Mouse (Mus musculus): ENCODE data around the gene Aldh1a2. TPM values are rescaled to one million over a fixed set of nuclear protein-coding genes. Genes with fewer than 3 reads are reported as not detected.

Gene Aldh1a2
- polyA plus RNA-seq (2015; fragmentation: Nextera tagmentation; extraction: Ambion mirVana), result 0.81 and 1.1 TPM in 2 replicates

DNA sequence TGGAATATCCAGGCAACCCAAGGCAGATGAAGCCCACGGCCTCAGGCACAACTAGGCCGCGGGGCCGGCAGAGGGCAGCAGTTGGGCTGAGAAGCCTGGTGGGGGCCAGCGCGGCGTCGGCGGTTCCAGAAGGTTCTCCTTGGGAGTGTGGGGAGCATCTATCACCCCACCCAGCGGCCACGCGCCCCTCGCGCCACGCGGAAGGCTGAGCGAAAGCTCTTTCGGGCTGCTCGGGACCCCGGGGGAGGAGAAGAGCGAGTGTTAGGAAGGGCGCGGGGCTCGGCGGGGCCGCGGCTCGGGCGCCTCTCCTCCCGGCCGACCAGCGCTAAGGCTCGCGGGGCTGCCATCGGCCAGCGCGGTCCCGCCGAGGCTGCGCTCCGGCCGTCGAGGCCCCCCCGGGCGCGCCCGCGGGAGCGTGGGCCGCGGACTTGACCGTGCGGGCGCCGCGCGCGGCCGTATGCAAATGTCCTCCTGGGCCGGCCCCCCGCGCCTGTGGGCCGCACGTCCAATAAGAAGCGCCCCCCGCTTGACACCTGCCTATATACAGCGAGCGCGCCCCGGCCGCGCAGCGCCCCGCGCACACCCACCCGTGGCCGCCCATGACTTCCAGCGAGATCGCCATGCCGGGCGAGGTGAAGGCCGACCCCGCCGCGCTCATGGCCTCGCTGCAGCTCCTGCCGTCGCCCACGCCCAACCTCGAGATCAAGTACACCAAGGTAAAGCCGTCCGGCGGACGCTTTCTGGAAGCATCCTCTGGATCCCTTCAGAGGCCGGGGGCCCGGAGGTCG lies at the start of gene Aldh1a2:
Gene Aldh1a2 (plus strand): TSS at position 542 of the 788 bp plus-strand sequence.
- DNase-seq (ENCODE audit: low spot score), result peak; percentile 25

DNA sequence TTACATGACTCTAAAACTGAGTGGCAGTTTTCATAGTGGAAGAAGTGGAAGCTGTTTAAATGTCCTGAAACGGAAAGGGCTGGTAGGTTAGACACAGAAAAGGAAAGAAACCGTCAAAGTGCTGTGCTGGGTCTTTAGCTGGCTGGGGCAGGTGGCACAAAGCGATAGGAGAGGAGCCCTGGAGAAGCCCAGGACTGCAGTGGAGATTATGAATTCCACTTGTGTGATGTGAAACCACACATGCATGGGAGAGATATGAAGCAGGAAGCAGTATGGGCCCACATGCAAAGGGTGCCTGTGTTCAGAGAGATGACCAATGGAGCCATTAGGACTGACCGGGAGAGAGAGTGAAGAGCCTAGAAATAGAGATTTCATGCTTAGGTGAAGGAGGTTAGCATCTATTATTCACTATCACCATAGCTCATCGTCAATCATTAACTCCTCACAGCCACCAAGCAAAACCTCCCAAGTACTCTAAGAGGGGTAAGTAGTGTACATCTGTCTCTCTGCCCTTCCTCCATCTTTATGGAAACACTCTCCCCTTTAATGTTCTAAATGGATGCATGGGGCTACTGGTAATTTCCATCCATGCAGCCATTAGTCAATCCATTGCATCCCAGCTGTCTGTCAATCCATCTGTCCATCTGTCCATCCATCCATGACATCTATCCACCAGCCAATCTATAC lies 49.4 kb upstream of the Aldh1a2 start:
- DNase-seq (ENCODE audit: low spot score), result no peak

DNA sequence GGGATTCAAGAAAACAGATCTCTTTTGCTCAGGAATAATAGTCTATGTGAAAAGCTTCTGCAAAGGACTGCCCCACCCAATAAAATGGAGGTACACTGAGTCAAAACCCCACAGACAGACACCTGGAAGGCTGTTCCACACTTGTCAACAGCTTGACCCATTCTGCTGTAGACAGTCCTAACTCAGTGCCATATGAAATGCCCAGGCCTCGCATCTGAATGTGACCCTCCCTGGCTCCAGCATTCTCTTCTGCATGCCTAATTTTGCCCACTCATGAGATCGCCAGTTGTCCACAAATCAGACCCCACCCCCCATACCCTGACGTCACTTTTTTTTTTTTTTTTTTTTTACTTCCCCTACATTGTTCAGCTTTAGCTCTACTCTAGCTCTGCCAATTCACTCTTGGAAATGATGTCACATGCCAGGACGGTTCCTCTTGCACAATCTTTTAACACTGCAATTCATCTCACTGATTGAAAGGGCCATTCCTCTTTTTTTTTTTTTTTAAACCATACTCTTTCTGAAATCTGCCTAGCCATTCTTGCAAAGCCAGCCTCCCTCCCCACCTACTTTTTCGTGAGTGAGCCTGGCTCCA lies 48.6 kb upstream of the Aldh1a2 start:
- DNase-seq (ENCODE audit: low spot score), result no peak

DNA sequence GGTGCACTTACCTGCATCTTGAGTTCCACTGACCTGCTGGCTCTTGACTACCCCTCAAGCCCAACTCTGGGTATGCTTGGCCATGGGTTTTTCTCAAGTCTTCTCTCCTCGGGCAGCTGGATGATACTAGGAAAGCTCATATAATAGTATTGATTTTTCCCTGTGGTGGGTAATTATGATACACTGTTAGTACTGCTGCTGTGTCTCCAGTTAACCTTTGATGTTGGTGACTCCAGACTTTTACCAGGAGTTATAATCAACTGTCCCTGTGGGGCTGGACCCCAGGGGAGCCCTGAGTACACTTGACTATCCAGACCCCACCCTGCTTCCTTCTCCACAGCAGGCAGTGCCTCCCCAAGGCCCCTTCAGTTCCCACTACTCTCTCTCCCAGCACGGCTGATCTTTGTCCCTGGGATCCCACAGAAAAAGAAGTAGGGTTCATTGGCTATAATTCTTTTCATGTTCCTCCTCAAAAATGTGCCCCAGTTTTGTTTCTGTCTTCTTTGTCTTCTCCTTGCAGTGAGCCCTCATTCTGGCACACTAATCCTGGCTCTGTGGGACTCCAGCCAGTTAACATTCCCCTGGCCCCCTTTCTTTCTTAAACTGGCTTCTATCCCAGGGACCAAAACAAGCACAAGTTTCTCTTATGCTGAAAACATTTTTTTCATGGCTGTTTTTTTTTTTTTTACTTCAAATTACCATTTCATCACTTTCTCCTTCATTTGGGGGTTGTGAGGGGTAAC lies 47.9 kb upstream of the Aldh1a2 start:
- DNase-seq (ENCODE audit: low spot score), result no peak

DNA sequence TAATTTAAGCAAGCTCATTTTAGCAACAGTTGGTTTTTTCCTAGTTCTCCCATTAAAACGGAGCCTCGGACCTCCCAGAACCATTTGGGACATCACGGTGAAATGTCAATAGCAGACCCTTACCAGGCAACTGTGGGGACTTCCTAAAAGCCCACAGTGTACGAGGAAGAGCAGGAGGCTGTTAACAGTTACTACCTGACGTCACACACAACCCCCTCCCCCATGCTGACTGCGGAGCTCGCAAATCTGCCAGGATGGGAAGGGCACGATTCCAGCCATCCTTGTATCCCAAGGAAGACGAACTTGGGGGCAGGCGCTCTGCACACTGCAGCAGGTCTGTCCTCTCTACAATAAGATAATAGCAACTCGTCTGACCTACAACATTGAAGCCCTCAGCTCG lies 47.1 kb upstream of the Aldh1a2 start, which contains the start of gene Aqp9:
Gene Aqp9 (minus strand): TSS at position 172 of the 400 bp plus-strand sequence.
- DNase-seq (ENCODE audit: low spot score), result no peak

DNA sequence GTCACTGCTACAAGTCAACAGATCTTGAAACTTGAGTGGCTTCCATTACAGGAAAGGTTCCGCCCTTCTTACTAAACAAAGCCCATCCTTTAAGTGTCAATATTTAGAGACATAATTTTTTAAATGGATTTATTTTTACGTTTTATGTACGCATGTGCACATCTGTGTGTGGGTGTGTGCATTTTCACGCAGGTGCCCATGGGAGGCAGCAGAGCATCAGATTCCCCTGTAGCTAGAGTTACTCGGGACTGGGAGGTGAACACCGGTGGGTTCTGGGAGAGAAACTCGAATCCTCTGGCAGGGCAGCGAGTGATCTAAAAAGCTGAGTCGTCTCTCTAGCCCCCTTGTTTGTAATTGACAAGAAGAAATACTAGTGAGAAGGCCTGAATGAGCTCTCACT lies 42.1 kb upstream of the Aldh1a2 start:
- DNase-seq (ENCODE audit: low spot score), result no peak

DNA sequence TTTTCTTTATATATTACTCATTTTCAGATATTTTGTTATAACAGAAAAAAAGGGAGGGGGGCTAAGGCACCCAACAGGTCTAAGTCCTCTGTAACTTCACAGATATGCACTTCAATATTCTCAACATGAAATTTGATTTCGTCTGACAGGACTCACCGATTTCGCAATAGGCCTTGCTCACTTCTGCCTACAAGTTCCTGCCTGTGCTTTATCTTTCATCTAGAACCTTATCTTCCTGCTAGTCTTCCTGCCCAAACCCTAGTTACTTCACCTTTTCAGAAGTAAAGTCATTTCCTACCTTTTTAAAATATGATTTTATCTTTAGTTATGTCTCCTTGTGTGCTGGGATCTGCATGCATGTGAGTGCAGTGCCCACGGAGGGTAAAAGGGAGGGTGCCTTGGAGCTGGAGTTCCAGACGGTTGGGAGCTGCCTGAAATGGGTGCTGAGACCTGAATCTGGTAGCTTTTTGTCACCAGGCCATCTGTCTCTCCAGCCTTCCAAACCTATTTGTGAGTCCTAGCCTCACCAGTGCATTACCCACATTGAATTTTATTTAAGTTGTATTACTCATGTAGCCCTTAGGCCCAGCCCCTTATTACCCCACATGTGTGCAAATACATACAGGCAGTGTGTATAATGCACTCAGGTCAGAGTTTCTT lies 41.1 kb upstream of the Aldh1a2 start:
- DNase-seq (ENCODE audit: low spot score), result no peak

DNA sequence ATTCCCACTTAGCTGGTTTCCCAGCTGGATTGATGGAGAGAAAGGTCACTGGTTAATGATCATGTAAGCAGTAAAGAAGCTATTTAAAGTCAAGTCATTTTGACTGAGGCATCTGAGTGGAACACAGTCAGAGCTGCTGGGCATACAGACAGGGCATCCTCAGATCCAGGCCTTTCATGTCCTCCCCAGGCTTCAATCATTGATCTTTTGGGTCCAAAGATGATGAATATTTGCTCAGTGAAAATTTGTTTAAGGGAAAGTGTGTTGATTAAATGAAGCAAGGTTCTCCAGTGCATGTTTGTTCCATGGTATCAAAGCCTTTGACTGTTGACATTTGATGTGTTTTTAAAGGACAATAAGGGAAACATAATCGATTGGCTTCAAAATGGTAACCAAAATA lies 39.9 kb upstream of the Aldh1a2 start:
- DNase-seq (ENCODE audit: low spot score), result no peak

DNA sequence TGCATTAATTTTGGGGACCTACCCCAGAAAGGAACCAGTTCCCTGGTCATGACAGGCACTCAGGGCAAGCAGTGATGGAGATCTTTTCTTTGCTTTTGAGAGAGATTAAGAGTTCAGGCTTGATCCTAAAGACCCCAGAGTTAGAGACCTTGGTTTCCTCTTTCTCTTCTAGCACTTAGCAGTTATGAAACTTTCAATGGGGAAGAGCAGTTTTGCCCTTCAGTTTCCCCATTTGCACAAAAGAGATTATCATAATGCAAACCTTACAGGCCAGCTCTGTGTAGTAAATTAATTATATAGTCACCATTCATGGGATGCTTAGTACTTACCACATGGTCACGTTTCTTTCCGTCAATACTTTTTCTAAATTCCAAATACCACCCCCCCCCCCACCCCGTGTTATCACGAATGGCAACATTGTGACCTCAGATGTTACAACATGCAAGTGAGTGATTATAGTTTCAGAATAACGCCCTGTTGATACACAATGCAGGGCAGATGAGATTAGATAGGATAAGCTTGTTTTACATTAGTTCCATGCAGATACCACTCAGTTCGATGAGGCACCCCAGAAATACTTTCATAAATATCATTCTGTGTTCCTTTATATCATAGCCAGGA lies 36.2 kb upstream of the Aldh1a2 start:
- no peak for DNase-seq (ENCODE audit: low spot score)

DNA sequence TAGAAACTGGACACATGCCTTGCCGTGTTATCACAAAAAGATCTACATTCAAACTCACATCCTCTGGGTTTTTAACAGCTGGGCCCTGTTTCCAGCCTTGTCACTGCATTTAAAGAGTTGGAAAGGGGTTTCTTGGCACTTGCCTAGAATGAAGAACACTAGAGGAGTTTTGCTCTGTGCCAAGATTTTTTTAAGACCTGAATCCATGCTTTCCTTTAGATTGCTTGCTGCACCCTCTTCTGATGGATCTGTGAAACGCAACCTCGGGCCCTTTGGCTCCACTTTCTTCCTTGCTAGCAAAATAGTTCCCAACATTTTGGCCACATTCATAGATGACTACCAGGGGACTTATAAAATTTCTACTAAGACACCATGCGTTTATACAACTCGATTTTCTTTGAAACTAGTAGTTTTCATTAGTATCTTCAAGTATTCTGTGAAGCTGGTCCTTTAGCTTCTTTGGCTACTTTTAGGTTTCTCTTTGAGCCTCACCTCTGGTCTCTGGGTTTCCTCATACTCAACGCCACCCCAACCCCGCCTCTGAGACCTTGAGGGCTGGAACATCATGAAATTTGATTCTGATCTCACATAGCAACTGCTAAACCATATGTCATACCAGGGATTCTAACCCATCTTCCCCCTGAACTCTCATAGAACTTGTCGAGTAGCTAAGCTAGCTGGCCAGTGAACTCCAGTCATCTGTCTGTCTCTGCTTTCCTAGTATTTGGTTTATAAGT lies 35.5 kb upstream of the Aldh1a2 start:
- no peak for DNase-seq (ENCODE audit: low spot score)

DNA sequence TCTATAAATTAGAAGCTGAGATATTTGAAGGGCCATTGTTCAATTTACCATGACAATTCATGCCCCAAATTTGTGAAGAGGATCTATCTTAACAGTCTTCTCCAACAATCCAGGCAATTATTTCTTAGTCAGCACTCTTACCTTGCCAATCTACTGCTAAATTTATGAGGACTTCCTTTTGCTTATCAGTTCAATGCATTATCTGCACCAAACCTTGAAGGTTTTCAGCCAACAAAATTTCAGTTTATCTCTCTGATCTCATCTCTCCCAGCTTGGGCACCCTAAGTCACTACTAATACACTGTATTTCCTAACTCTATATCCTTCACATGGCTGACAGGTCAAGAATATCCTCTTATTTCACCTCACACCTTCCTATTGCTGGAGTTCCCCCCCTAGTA lies 30.3 kb upstream of the Aldh1a2 start:
- DNase-seq (ENCODE audit: low spot score), result no peak

DNA sequence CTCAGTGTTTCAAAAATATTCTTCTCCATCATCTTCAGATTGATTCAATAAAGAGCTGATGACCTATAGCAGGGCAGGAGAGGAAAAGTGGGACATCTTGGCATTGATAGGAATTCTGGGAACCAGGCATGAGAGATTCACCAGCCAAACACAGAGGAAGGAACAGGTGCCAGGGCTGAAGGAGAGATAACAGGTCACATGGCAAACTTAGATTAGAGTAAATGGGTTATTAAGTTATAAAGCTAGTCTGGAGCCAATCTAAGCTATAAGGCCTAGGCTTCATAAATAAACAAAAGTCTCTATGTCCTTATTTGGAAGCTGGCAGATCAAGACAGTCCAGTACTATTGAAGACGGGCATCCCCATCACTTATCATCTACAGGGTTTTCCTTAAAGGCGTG lies 29.8 kb upstream of the Aldh1a2 start:
- DNase-seq (ENCODE audit: low spot score), result no peak

DNA sequence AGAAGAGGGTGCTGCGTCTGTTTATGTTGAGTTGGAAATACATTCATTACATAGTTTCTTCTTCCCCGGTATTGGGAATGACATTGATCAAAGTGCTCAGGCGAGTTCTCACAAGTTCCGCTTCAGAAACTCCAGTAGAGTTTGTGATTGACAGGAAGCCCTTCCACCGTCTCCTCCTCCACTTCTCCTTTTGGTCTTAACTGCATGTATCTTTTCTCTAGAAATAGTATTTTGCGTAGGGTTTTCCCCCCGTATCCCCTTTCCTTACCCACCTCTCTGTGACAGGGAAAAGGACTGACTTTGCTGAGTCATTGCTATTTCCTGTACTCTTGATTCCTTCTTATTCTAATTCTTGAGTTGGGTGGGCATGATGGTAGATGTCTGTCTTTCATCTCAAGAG lies 28.2 kb upstream of the Aldh1a2 start:
- no peak for DNase-seq (ENCODE audit: low spot score)

DNA sequence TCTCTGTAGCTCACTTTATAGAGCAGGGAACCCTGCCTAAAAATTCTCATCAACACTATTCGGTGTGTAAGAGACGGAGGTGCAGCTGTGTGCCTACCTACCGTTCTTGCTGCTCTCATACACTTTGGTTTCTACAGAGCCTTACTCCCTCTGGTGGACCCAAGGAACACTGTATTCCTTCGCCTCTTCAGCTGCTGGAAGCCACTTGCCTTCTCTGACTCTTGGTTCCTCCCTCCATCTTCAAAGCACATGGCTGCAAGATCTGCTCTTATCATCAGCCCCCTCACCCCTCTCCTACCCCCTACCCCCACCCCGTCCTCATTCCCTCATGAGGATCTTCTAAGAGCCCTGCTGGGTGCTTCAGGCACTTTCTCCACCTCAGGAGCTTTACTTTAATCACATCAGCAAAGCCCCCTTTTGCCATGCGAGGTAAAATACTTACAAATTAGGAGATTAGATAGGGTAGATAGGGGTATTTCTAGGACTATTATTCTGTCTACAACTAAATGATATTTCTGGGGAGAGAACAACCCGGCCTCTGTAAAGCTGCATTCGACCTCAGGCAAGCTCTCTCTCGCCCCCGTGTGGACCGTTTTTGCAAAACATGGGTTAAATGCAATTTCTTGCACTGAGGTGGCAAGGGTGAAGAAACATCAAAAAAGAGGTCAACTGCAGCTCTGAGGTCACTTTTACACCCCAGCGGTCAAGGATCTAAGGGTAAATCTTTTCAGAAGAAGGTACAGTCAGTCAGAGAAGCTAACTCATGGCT lies 26.8 kb upstream of the Aldh1a2 start:
- DNase-seq (ENCODE audit: low spot score), result peak; percentile 63

DNA sequence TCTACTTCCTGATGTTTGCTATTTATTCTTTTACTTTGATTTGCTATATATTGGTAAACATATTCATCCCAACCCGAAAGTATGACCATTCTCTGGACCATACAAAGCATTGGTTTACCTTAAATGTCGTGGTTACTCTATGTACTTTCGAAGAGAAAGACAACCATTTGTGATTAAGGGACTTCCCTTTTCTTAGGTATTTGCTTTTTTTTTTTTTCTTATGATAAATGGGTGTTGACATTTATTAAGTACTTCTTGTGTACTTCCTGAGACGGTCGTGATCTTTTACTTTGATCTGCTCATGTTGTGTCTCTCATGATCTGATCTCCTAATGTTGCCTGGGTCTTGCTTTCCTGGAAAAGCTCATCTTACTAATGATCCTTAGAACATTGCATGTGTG lies 16.8 kb upstream of the Aldh1a2 start:
- no peak for DNase-seq (ENCODE audit: low spot score)

DNA sequence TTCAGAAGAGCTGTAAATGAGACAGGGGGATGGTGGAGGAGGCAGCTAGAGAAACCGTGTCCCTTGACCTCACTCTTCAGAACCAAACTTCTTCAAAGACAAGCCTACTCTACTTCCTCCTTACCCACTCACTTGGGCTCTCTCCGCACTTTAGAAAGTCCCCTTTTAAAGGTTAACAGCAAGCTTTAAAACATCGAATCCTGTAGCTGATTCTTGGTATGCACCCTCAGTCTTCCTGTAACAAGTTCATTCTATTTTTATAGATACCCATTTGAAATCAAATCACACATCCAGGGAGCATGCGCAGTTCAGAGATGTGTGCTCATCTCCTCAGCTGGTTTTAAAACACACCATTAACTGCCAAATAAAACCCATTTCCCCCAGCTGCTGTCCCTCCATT lies 13.3 kb upstream of the Aldh1a2 start:
- no peak for DNase-seq (ENCODE audit: low spot score)

DNA sequence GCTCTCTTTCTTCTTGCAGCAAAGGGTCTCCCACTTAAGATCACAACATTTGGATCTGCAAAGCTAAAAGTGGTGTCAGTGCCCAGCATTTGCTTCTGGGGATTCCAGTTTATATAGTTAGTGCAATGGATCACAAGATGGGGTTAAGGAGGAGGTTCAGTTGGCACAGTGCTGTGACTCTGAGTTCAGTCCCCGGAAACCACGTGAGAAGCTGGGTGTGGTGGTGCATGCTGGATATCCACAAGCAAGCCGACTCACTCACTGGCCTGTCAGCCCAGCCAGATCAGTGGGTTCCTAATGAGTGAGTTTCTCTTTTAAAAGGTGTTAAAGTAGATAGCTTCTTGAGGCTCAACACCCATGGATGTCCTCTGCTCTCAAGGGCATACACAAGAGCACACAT lies 6.3 kb upstream of the Aldh1a2 start:
- no peak for DNase-seq (ENCODE audit: low spot score)

DNA sequence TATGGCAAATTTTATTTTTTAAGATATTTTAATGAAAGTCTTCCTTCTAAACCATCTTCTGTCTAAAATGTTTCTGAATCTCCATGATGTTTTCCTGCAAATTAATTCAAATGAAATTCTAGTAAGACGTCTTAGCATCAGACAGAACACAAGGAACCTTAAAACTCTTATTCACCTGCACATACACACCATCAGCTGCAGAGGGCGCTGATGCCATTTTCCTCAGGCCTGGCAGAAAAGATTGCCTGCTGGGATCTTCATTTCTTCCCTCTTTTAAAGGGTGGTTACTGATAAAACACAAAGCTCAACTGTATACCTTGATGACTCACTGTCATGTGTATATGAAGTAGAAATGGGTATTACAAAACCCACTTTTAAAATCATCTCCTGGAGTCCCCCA lies 4.7 kb upstream of the Aldh1a2 start:
- DNase-seq (ENCODE audit: low spot score), result no peak

DNA sequence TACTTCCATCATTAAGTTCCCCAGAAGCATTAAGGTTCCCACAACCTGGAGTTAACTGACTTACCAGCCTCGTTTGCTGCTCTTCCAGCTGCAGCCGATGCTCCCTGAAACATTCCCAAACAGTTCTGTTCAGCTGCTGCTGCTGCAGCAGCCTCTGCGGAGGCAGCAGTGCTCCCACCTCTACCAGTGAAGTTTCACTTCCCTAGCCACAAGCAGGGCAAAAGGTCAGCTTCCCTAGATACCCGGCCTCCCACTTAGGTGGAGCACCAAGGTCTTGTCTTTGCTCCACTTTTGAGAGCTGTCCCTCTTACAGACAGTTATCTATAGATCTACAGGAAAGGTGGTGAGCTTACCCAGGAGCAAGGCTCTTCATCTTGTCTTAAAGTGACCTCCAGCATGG lies 2.0 kb upstream of the Aldh1a2 start:
- no peak for DNase-seq (ENCODE audit: low spot score)
